Mouse (Mus musculus) duodenum, adult 2 months (tissue): ENCODE measurements around the gene Olfr1110. TPM values are rescaled to one million over a fixed set of nuclear protein-coding genes. Genes with fewer than 3 reads are reported as not detected.

Source experiments
- polyA plus RNA-seq: library from polyadenylated mRNA; depleted of rRNA; stranded (reverse); fragments of >200 nt; gene quantifications from 2 replicates; pipeline ENCODE4 v1.2.3, GENCODE M21; 2012; ENCODE audit warnings: low replicate concordance; rRNA removed

The Olfr1110 gene
- polyA plus RNA-seq = not detected in 2 replicates

DNA sequence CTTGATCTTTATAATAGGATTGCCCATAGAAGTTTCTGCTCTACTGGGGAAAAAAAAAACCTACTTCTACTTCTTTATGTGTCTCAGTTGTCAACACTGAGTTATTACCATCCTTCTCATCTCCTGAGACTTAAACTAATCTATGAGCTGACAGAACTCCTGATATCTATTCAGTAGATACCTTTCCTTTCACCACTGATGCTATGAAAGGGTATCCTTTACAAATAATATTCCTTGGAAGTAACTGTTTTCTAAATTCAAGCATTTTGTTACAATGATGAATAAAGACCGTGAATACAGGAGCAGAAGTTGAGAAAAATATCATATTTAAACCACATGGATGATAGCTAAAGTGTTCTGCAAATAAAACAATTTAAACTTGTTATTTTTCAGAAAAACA is at the start of gene Olfr1110:
TSS of gene Olfr1110 (minus strand) at position 101 of the 400 bp plus-strand sequence.

GRCm38 (mm10) chr2:87187498-87187897 is 47.4 kb upstream of the Olfr1110 start, which contains the start of gene Olfr1112:
Gene Olfr1112, plus strand, starts transcription at chr2:87187798.

DNA sequence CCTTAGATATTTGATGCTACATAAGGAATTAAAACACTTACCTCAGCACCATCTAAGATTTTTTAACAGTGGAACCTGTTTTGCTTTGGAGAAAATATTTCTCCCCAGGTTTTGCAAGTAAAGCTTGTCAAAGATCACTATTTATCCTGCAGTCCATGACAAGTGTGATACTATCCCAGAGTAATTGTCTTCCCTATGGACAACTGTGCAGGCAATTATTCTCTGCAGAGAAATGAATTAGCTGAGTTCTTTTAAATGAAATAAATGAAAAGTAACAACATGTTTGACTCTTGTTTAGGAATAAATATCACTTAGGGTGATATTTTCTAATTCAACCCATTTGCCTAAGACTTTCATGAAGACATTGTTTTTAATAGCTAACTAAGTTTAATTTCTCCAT is 12.4 kb upstream of the Olfr1110 start, which contains the start of gene Olfr1111:
TSS of gene Olfr1111 (minus strand) at position 101 of the 400 bp plus-strand sequence.

DNA sequence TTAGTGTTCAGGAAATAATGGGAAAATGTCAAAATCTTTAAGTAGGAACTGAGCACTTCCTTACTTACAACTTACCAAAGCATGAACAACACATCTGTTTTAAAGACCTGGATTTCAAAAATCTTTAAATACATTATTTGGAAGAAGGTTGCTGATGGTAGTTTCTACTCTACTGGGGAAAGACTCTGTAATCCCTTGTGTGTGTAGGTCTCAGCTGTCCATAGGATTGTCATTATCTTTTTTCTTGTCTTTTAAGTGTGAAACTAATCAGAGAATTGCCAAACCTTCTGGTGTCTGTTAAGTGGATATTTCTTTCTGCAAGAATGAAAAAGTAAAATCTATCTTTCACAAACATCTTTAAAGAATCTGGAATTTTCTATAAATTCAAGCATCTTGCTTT is 25.6 kb downstream of the Olfr1110 start, which contains the start of gene Olfr259:
TSS of gene Olfr259 (minus strand) at position 101 of the 400 bp plus-strand sequence.

GRCm38 (mm10) chr2:87095908-87096307 is 44.2 kb downstream of the Olfr1110 start, which contains the start of gene Olfr1109:
Gene Olfr1109, minus strand, starts transcription at chr2:87096008.

Other genes with a start within 250 kb of the Olfr1110 start
- not detected in 2 replicates for gene Olfr1097, start 248.1 kb downstream of the Olfr1110 start, polyA plus RNA-seq
- gene Olfr1098, start 215.8 kb downstream of the Olfr1110 start, polyA plus RNA-seq = not detected in 2 replicates
- not detected in 2 replicates for gene Olfr1099, start 179.6 kb downstream of the Olfr1110 start, polyA plus RNA-seq
- gene Olfr1100, start 160.3 kb downstream of the Olfr1110 start, polyA plus RNA-seq = not detected in 2 replicates
- not detected in 2 replicates for gene Olfr1101, start 149.1 kb downstream of the Olfr1110 start, polyA plus RNA-seq
- not detected in 2 replicates for gene Olfr1102, start 141.9 kb downstream of the Olfr1110 start, polyA plus RNA-seq
- not detected in 2 replicates for gene Olfr1104, start 113.2 kb downstream of the Olfr1110 start, polyA plus RNA-seq
- not detected in 2 replicates for gene Olfr1105, start 103.8 kb downstream of the Olfr1110 start, polyA plus RNA-seq
- not detected in 2 replicates for gene Olfr1106, start 88.0 kb downstream of the Olfr1110 start, polyA plus RNA-seq
- gene Olfr1107, start 64.5 kb downstream of the Olfr1110 start, polyA plus RNA-seq = not detected in 2 replicates
- gene Olfr1109, start 44.3 kb downstream of the Olfr1110 start, polyA plus RNA-seq = not detected in 2 replicates
- not detected in 2 replicates for gene Olfr259, start 25.7 kb downstream of the Olfr1110 start, polyA plus RNA-seq
- gene Olfr1111, start 12.3 kb upstream of the Olfr1110 start, polyA plus RNA-seq = not detected in 2 replicates
- gene Olfr1112, start 47.5 kb upstream of the Olfr1110 start, polyA plus RNA-seq = not detected in 2 replicates
- gene Olfr1113, start 68.7 kb upstream of the Olfr1110 start, polyA plus RNA-seq = not detected in 2 replicates
- gene Olfr1115, start 107.7 kb upstream of the Olfr1110 start, polyA plus RNA-seq = not detected in 2 replicates
- not detected in 2 replicates for gene Olfr1116, start 127.2 kb upstream of the Olfr1110 start, polyA plus RNA-seq
- gene Olfr1118, start 167.3 kb upstream of the Olfr1110 start, polyA plus RNA-seq = not detected in 2 replicates
- not detected in 2 replicates for gene Olfr1120, start 214.5 kb upstream of the Olfr1110 start, polyA plus RNA-seq
- not detected in 2 replicates for gene Olfr1121, start 229.6 kb upstream of the Olfr1110 start, polyA plus RNA-seq
- not detected in 2 replicates for gene Olfr1122, start 245.5 kb upstream of the Olfr1110 start, polyA plus RNA-seq